Mouse (Mus musculus) telencephalon, adult 2 months (tissue): Measurements from ENCODE around the gene Zfp322a.
A peak's percentile ranks its signal among the peaks of the same experiment; 100 is the strongest.
"Not testable (repeated sequence)": the region's sequence is repeated elsewhere in the genome, so short reads cannot be mapped to it uniquely, and the experiment has no call there.

Source experiments
- DNase-seq: peaks from one replicate; pipeline ENCODE4 v3.0.0-alpha.2; 2011; ENCODE audit warnings: low read depth, low spot score

The Zfp322a gene

GRCm38 (mm10) chr13:23368583-23369420, at the start of gene Zfp322a:
Zfp322a (minus strand) TSS chr13:23369208.
- DNase-seq: peak; percentile 97

- DNase-seq: no peak
Observed at GRCm38 (mm10) chr13:23412630-23413521, 43.9 kb upstream of the Zfp322a start.

GRCm38 (mm10) chr13:23412211-23412629, 43.2 kb upstream of the Zfp322a start:
- no peak for DNase-seq

- no peak for DNase-seq
Observed at GRCm38 (mm10) chr13:23411311-23412210, 42.6 kb upstream of the Zfp322a start.

GRCm38 (mm10) chr13:23410632-23411031, 41.6 kb upstream of the Zfp322a start:
- no peak for DNase-seq

- no peak for DNase-seq
Observed at GRCm38 (mm10) chr13:23402626-23403025, 33.6 kb upstream of the Zfp322a start.

- no peak for DNase-seq
Observed at GRCm38 (mm10) chr13:23401683-23402527, 32.9 kb upstream of the Zfp322a start.

GRCm38 (mm10) chr13:23400771-23401682, 32.0 kb upstream of the Zfp322a start:
- DNase-seq: no peak

- DNase-seq: not testable (repeated sequence)
Observed at GRCm38 (mm10) chr13:23396913-23397312, 27.9 kb upstream of the Zfp322a start.

GRCm38 (mm10) chr13:23396246-23396703, 27.3 kb upstream of the Zfp322a start:
- DNase-seq: no peak

- DNase-seq: no peak
Observed at GRCm38 (mm10) chr13:23395301-23396245, 26.6 kb upstream of the Zfp322a start.

- DNase-seq: no peak
Observed at GRCm38 (mm10) chr13:23387548-23387947, 18.5 kb upstream of the Zfp322a start.

- DNase-seq: no peak
Observed at GRCm38 (mm10) chr13:23383127-23383526, 14.1 kb upstream of the Zfp322a start.

- no peak for DNase-seq
Observed at GRCm38 (mm10) chr13:23372433-23372832, 3.4 kb upstream of the Zfp322a start.

GRCm38 (mm10) chr13:23370075-23370474, 1.1 kb upstream of the Zfp322a start:
- DNase-seq: no peak

GRCm38 (mm10) chr13:23369421-23369765, 385 bp upstream of the Zfp322a start:
- DNase-seq: no peak

- DNase-seq: no peak
Observed at GRCm38 (mm10) chr13:23361536-23361935, 7.5 kb downstream of the Zfp322a start.

- not testable (repeated sequence) for DNase-seq
Observed at GRCm38 (mm10) chr13:23354541-23354940, 14.5 kb downstream of the Zfp322a start.
